Mouse (Mus musculus): Measurements from ENCODE around the gene Zfp719. TPM values are rescaled to one million over a fixed set of nuclear protein-coding genes. Genes with fewer than 3 reads are reported as not detected.

Zfp719 gene
- 3.3 TPM for polyA plus RNA-seq (2014; fragmentation: Illumina TruSeq; extraction: RNeasy Lipid Tissue Mini Kit (QIAGEN cat#74804); ENCODE audit: insufficient read depth, low read depth, low replicate concordance)

GRCm38 (mm10) chr7:43579440-43580171 lies at the start of gene Zfp719:
Gene Zfp719 (plus strand): TSS chr7:43579610.

GRCm38 (mm10) chr7:43544225-43544977 lies 35.0 kb upstream of the Zfp719 start, which contains the start of gene Cd33:
Gene Cd33 (minus strand): TSS chr7:43544428.

GRCm38 (mm10) chr7:43562006-43562633 lies 17.3 kb upstream of the Zfp719 start, which contains the start of gene Zfp658:
Gene Zfp658 (plus strand): TSS chr7:43562256.

GRCm38 (mm10) chr7:43606896-43607742 lies 27.7 kb downstream of the Zfp719 start, which contains the start of gene Zfp819:
Gene Zfp819 (plus strand): TSS chr7:43607169.

GRCm38 (mm10) chr7:43634500-43634899 lies 55.1 kb downstream of the Zfp719 start, which contains the start of gene Ceacam18:
Gene Ceacam18 (plus strand): TSS chr7:43634707.

Other genes with a start within 250 kb of the Zfp719 start
- 8.8 TPM for gene Siglecf, start 228.3 kb upstream of the Zfp719 start, polyA plus RNA-seq (2014; fragmentation: Illumina TruSeq; extraction: RNeasy Lipid Tissue Mini Kit (QIAGEN cat#74804); ENCODE audit: insufficient read depth, low read depth, low replicate concordance)
- 6.0 TPM for gene Siglecg, start 171.4 kb upstream of the Zfp719 start, polyA plus RNA-seq (2014; fragmentation: Illumina TruSeq; extraction: RNeasy Lipid Tissue Mini Kit (QIAGEN cat#74804); ENCODE audit: insufficient read depth, low read depth, low replicate concordance)
- not detected for gene Lim2, start 151.9 kb upstream of the Zfp719 start, polyA plus RNA-seq (2014; fragmentation: Illumina TruSeq; extraction: RNeasy Lipid Tissue Mini Kit (QIAGEN cat#74804); ENCODE audit: insufficient read depth, low read depth, low replicate concordance)
- 26.8 TPM for gene Nkg7, start 142.5 kb upstream of the Zfp719 start, polyA plus RNA-seq (2014; fragmentation: Illumina TruSeq; extraction: RNeasy Lipid Tissue Mini Kit (QIAGEN cat#74804); ENCODE audit: insufficient read depth, low read depth, low replicate concordance)
- not detected for gene Cldnd2, start 138.8 kb upstream of the Zfp719 start, polyA plus RNA-seq (2014; fragmentation: Illumina TruSeq; extraction: RNeasy Lipid Tissue Mini Kit (QIAGEN cat#74804); ENCODE audit: insufficient read depth, low read depth, low replicate concordance)
- gene Etfb, start 135.5 kb upstream of the Zfp719 start, polyA plus RNA-seq (2014; fragmentation: Illumina TruSeq; extraction: RNeasy Lipid Tissue Mini Kit (QIAGEN cat#74804); ENCODE audit: insufficient read depth, low read depth, low replicate concordance) = 277 TPM
- 0.43 TPM for gene Gm45233, start 135.5 kb upstream of the Zfp719 start, polyA plus RNA-seq (2014; fragmentation: Illumina TruSeq; extraction: RNeasy Lipid Tissue Mini Kit (QIAGEN cat#74804); ENCODE audit: insufficient read depth, low read depth, low replicate concordance)
- 1.2 TPM for gene Vsig10l, start 116.5 kb upstream of the Zfp719 start, polyA plus RNA-seq (2014; fragmentation: Illumina TruSeq; extraction: RNeasy Lipid Tissue Mini Kit (QIAGEN cat#74804); ENCODE audit: insufficient read depth, low read depth, low replicate concordance)
- 0.22 TPM for gene Iglon5, start 89.5 kb upstream of the Zfp719 start, polyA plus RNA-seq (2014; fragmentation: Illumina TruSeq; extraction: RNeasy Lipid Tissue Mini Kit (QIAGEN cat#74804); ENCODE audit: insufficient read depth, low read depth, low replicate concordance)
- not detected for gene 4931406B18Rik, start 73.7 kb upstream of the Zfp719 start, polyA plus RNA-seq (2014; fragmentation: Illumina TruSeq; extraction: RNeasy Lipid Tissue Mini Kit (QIAGEN cat#74804); ENCODE audit: insufficient read depth, low read depth, low replicate concordance)
- gene Cd33, start 35.2 kb upstream of the Zfp719 start, polyA plus RNA-seq (2014; fragmentation: Illumina TruSeq; extraction: RNeasy Lipid Tissue Mini Kit (QIAGEN cat#74804); ENCODE audit: insufficient read depth, low read depth, low replicate concordance) = 3.8 TPM
- 1.9 TPM for gene Zfp658, start 17.4 kb upstream of the Zfp719 start, polyA plus RNA-seq (2014; fragmentation: Illumina TruSeq; extraction: RNeasy Lipid Tissue Mini Kit (QIAGEN cat#74804); ENCODE audit: insufficient read depth, low read depth, low replicate concordance)
- not detected for gene Zfp819, start 27.6 kb downstream of the Zfp719 start, polyA plus RNA-seq (2014; fragmentation: Illumina TruSeq; extraction: RNeasy Lipid Tissue Mini Kit (QIAGEN cat#74804); ENCODE audit: insufficient read depth, low read depth, low replicate concordance)
- gene Ceacam18, start 55.1 kb downstream of the Zfp719 start, polyA plus RNA-seq (2014; fragmentation: Illumina TruSeq; extraction: RNeasy Lipid Tissue Mini Kit (QIAGEN cat#74804); ENCODE audit: insufficient read depth, low read depth, low replicate concordance) = not detected
- gene Siglece, start 80.6 kb downstream of the Zfp719 start, polyA plus RNA-seq (2014; fragmentation: Illumina TruSeq; extraction: RNeasy Lipid Tissue Mini Kit (QIAGEN cat#74804); ENCODE audit: insufficient read depth, low read depth, low replicate concordance) = 5.0 TPM
- gene Ctu1, start 92.4 kb downstream of the Zfp719 start, polyA plus RNA-seq (2014; fragmentation: Illumina TruSeq; extraction: RNeasy Lipid Tissue Mini Kit (QIAGEN cat#74804); ENCODE audit: insufficient read depth, low read depth, low replicate concordance) = 6.5 TPM
- gene Klk14, start 110.8 kb downstream of the Zfp719 start, polyA plus RNA-seq (2014; fragmentation: Illumina TruSeq; extraction: RNeasy Lipid Tissue Mini Kit (QIAGEN cat#74804); ENCODE audit: insufficient read depth, low read depth, low replicate concordance) = 1.1 TPM
- 3.6 TPM for gene Klk13, start 133.0 kb downstream of the Zfp719 start, polyA plus RNA-seq (2014; fragmentation: Illumina TruSeq; extraction: RNeasy Lipid Tissue Mini Kit (QIAGEN cat#74804); ENCODE audit: insufficient read depth, low read depth, low replicate concordance)
- gene Klk12, start 189.3 kb downstream of the Zfp719 start, polyA plus RNA-seq (2014; fragmentation: Illumina TruSeq; extraction: RNeasy Lipid Tissue Mini Kit (QIAGEN cat#74804); ENCODE audit: insufficient read depth, low read depth, low replicate concordance) = not detected
- 1.8 TPM for gene Klk11, start 195.0 kb downstream of the Zfp719 start, polyA plus RNA-seq (2014; fragmentation: Illumina TruSeq; extraction: RNeasy Lipid Tissue Mini Kit (QIAGEN cat#74804); ENCODE audit: insufficient read depth, low read depth, low replicate concordance)
- gene Klk10, start 201.4 kb downstream of the Zfp719 start, polyA plus RNA-seq (2014; fragmentation: Illumina TruSeq; extraction: RNeasy Lipid Tissue Mini Kit (QIAGEN cat#74804); ENCODE audit: insufficient read depth, low read depth, low replicate concordance) = 0.92 TPM
- not detected for gene Klk9, start 212.3 kb downstream of the Zfp719 start, polyA plus RNA-seq (2014; fragmentation: Illumina TruSeq; extraction: RNeasy Lipid Tissue Mini Kit (QIAGEN cat#74804); ENCODE audit: insufficient read depth, low read depth, low replicate concordance)
- gene Klk8, start 218.0 kb downstream of the Zfp719 start, polyA plus RNA-seq (2014; fragmentation: Illumina TruSeq; extraction: RNeasy Lipid Tissue Mini Kit (QIAGEN cat#74804); ENCODE audit: insufficient read depth, low read depth, low replicate concordance) = 20.3 TPM
- not detected for gene Klk7, start 231.7 kb downstream of the Zfp719 start, polyA plus RNA-seq (2014; fragmentation: Illumina TruSeq; extraction: RNeasy Lipid Tissue Mini Kit (QIAGEN cat#74804); ENCODE audit: insufficient read depth, low read depth, low replicate concordance)
- gene Klk6, start 244.9 kb downstream of the Zfp719 start, polyA plus RNA-seq (2014; fragmentation: Illumina TruSeq; extraction: RNeasy Lipid Tissue Mini Kit (QIAGEN cat#74804); ENCODE audit: insufficient read depth, low read depth, low replicate concordance) = not detected